Mouse (Mus musculus): ENCODE data around the gene Hils1. TPM values are rescaled to one million over a fixed set of nuclear protein-coding genes. Genes with fewer than 3 reads are reported as not detected.

Gene Hils1
- polyA plus RNA-seq, 1 experiment from 2014 or later, result not detected

- Histone ChIP-seq H3K9me3 (ENCODE audit: low read depth, low read length) (no peaks in the 10 kb centered on the region), H3K36me3 (ENCODE audit: insufficient read depth) (peaks cover 100% of the 10 kb centered on the region), H3K4me3 (ENCODE audit: low read depth, low read length) (no peak overlapping the region), H3K27ac (ENCODE audit: low read depth) (peak overlapping the region; percentile 74; the same call in 1 of the 2 replicates), H3K4me2 (peak overlapping the region; percentile 2; the same call in 1 of the 2 replicates), H3K4me1 (ENCODE audit: insufficient read depth) (no peaks in the 10 kb centered on the region; the same call in 1 of the 2 replicates), H3K27me3 (ENCODE audit: insufficient read depth, low read length) (no peaks in the 10 kb centered on the region), H3K9ac (no peak overlapping the region)
- TF ChIP-seq CTCF (IDR thresholded peaks at IDR 0.05; ENCODE audit: low read depth), result peak; percentile 32
- DNase-seq, result peak; percentile 18
- WGBS, result 25% methylated on average over 8 of the region's 8 CpGs
- no peak for ATAC-seq (ENCODE audit: insufficient read depth)
Measured at GRCm38 (mm10) chr11:94944295-94944694, 23.1 kb upstream of the Hils1 start.

- no peaks in the 10 kb centered on the region for H3K27me3 ChIP-seq (ENCODE audit: insufficient read depth, low read length)
- 80% methylated on average over 12 of the region's 12 CpGs for WGBS
Measured at GRCm38 (mm10) chr11:94945236-94945635, 22.2 kb upstream of the Hils1 start.

GRCm38 (mm10) chr11:94952169-94952568 is 15.2 kb upstream of the Hils1 start:
- WGBS, result 17% methylated on average over 6 of the region's 6 CpGs
- no peaks in the 10 kb centered on the region for H3K27me3 ChIP-seq (ENCODE audit: insufficient read depth, low read length)
- H3K27ac ChIP-seq (ENCODE audit: low read depth), result no peak overlapping the region; the same call in 1 of the 2 replicates
- H3K36me3 ChIP-seq (ENCODE audit: insufficient read depth), result peaks cover 54% of the 10 kb centered on the region
- H3K4me2 ChIP-seq, result no peak overlapping the region
- no peak overlapping the region for H3K9ac ChIP-seq
- no peaks in the 10 kb centered on the region for H3K9me3 ChIP-seq (ENCODE audit: low read depth, low read length)
- H3K4me1 ChIP-seq (ENCODE audit: insufficient read depth), result no peaks in the 10 kb centered on the region
- H3K4me3 ChIP-seq (ENCODE audit: low read depth, low read length), result no peak overlapping the region
- no peak for ATAC-seq (ENCODE audit: insufficient read depth)
- TF ChIP-seq CTCF (IDR thresholded peaks at IDR 0.05; ENCODE audit: low read depth), result no peak
- no peak for DNase-seq

More at GRCm38 (mm10) chr11:94945236-94945635, 22.2 kb upstream of the Hils1 start:
- Histone ChIP-seq H3K9ac (no peak overlapping the region), H3K4me2 (no peak overlapping the region), H3K9me3 (ENCODE audit: low read depth, low read length) (no peaks in the 10 kb centered on the region), H3K27ac (ENCODE audit: low read depth) (peak overlapping the region; percentile 44; the same call in 1 of the 2 replicates), H3K4me1 (ENCODE audit: insufficient read depth) (no peaks in the 10 kb centered on the region; the same call in 1 of the 2 replicates), H3K36me3 (ENCODE audit: insufficient read depth) (peaks cover 100% of the 10 kb centered on the region), H3K4me3 (ENCODE audit: low read depth, low read length) (no peak overlapping the region)
- no peak for DNase-seq
- TF ChIP-seq CTCF (IDR thresholded peaks at IDR 0.05; ENCODE audit: low read depth), result no peak
- no peak for ATAC-seq (ENCODE audit: insufficient read depth)

GRCm38 (mm10) chr11:94955103-94955502 is 12.3 kb upstream of the Hils1 start:
- no peak overlapping the region for H3K9ac ChIP-seq
- ATAC-seq (ENCODE audit: insufficient read depth) (0 out of 2 replicates have a peak, but pooled peaks have one; percentile 16), DNase-seq (peak; percentile 51)
- WGBS, result 59% methylated on average over 9 of the region's 9 CpGs
- peaks cover 14% of the 10 kb centered on the region for H3K4me1 ChIP-seq (ENCODE audit: insufficient read depth)
- peak overlapping the region; percentile 26; the same call in 1 of the 2 replicates for H3K4me2 ChIP-seq
- no peaks in the 10 kb centered on the region for H3K9me3 ChIP-seq (ENCODE audit: low read depth, low read length)
- H3K27ac ChIP-seq (ENCODE audit: low read depth), result peak overlapping the region; percentile 56; the same call in 1 of the 2 replicates
- peaks cover 25% of the 10 kb centered on the region for H3K36me3 ChIP-seq (ENCODE audit: insufficient read depth)
- no peak for TF ChIP-seq CTCF (IDR thresholded peaks at IDR 0.05; ENCODE audit: low read depth)
- H3K4me3 ChIP-seq (ENCODE audit: low read depth, low read length), result no peak overlapping the region
- H3K27me3 ChIP-seq (ENCODE audit: insufficient read depth, low read length), result no peaks in the 10 kb centered on the region

GRCm38 (mm10) chr11:94957693-94958064 is 9.7 kb upstream of the Hils1 start:
- Histone ChIP-seq H3K9me3 (ENCODE audit: low read depth, low read length) (no peaks in the 10 kb centered on the region), H3K9ac (no peak overlapping the region), H3K36me3 (ENCODE audit: insufficient read depth) (0 out of 2 replicates have a peak, but pooled peaks cover 1% of the 10 kb centered on the region), H3K4me1 (ENCODE audit: insufficient read depth) (peaks cover 14% of the 10 kb centered on the region), H3K4me2 (peak overlapping the region; percentile 26; the same call in 1 of the 2 replicates), H3K27ac (ENCODE audit: low read depth) (peak overlapping the region; percentile 71; the same call in 1 of the 2 replicates), H3K4me3 (ENCODE audit: low read depth, low read length) (no peak overlapping the region), H3K27me3 (ENCODE audit: insufficient read depth, low read length) (no peaks in the 10 kb centered on the region)
- TF ChIP-seq CTCF (IDR thresholded peaks at IDR 0.05; ENCODE audit: low read depth), result no peak
- DNase-seq (no peak), ATAC-seq (ENCODE audit: insufficient read depth) (peak; percentile 6; the same call in 1 of the 2 replicates)
- 84% methylated on average over 9 of the region's 9 CpGs for WGBS

- 12% methylated on average over 8 of the region's 8 CpGs for WGBS
- H3K27ac ChIP-seq (ENCODE audit: low read depth), result peak overlapping the region; percentile 71; the same call in 1 of the 2 replicates
- no peak overlapping the region for H3K9ac ChIP-seq
- ATAC-seq (ENCODE audit: insufficient read depth) (peak; percentile 76), DNase-seq (peak; percentile 87)
- H3K9me3 ChIP-seq (ENCODE audit: low read depth, low read length), result no peaks in the 10 kb centered on the region
- H3K27me3 ChIP-seq (ENCODE audit: insufficient read depth, low read length), result no peaks in the 10 kb centered on the region
- no peak overlapping the region for H3K4me3 ChIP-seq (ENCODE audit: low read depth, low read length)
- peaks cover 14% of the 10 kb centered on the region for H3K4me1 ChIP-seq (ENCODE audit: insufficient read depth)
- H3K4me2 ChIP-seq, result peak overlapping the region; percentile 26
- TF ChIP-seq CTCF (IDR thresholded peaks at IDR 0.05; ENCODE audit: low read depth), result no peak
- H3K36me3 ChIP-seq (ENCODE audit: insufficient read depth), result no peaks in the 10 kb centered on the region
Measured at GRCm38 (mm10) chr11:94958065-94958858, 9.1 kb upstream of the Hils1 start.

- Histone ChIP-seq H3K9me3 (ENCODE audit: low read depth, low read length) (no peaks in the 10 kb centered on the region), H3K36me3 (ENCODE audit: insufficient read depth) (no peaks in the 10 kb centered on the region), H3K27ac (ENCODE audit: low read depth) (no peak overlapping the region), H3K9ac (no peak overlapping the region), H3K4me2 (no peak overlapping the region), H3K27me3 (ENCODE audit: insufficient read depth, low read length) (no peaks in the 10 kb centered on the region), H3K4me3 (ENCODE audit: low read depth, low read length) (no peak overlapping the region), H3K4me1 (ENCODE audit: insufficient read depth) (peaks cover 12% of the 10 kb centered on the region)
- 61% methylated on average over 5 of the region's 5 CpGs for WGBS
- no peak for ATAC-seq (ENCODE audit: insufficient read depth)
- no peak for DNase-seq
- no peak for TF ChIP-seq CTCF (IDR thresholded peaks at IDR 0.05; ENCODE audit: low read depth)
Measured at GRCm38 (mm10) chr11:94962534-94963101, 4.8 kb upstream of the Hils1 start.
